Mouse (Mus musculus): ENCODE measurements at regions not wholly inside any gene's neighbourhood (a gene's known extent, or its start where the extent isn't known, plus 50 kb on each side); places are given as distances from the start of the nearest gene placed in this dataset.

DNA sequence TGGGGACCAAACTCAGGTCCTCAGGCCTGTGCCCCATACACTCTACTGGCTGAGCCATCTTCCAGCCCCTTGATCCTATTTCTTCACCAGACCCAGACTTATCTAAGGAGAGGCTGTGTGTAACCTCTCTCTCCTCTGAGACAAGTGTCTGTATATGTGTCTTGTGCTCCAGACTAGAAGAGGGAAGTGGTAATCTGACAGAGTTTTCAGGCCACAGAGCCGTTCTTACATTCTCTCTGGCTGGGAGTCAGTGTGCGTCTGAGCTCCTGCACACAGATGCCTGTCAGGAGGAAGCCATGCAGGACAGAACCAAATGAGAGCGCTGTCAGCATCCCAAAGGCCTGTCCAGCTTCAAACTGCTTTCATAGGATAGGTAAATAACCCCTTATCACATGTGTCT is 60.8 kb upstream of the Spred2 start:
- TF ChIP-seq CTCF (IDR thresholded peaks at IDR 0.05; ENCODE audit: borderline replicate concordance, extremely low read depth, insufficient read depth, insufficient read length) (no peak), POLR2A (IDR thresholded peaks at IDR 0.05; ENCODE audit: borderline replicate concordance, extremely low read depth, insufficient read depth, insufficient read length, poor library complexity, severe bottlenecking) (no peak)

Measured in brain, embryonic 14.5 days (tissue).